Mouse (Mus musculus): ENCODE results near the gene Galntl5. TPM values are rescaled to one million over a fixed set of nuclear protein-coding genes. Genes with fewer than 3 reads are reported as not detected.

Gene Galntl5
- polyA plus RNA-seq, 1 experiment = not detected

- H3K4me1 ChIP-seq (ENCODE audit: control insufficient read depth, insufficient read depth, low read length) = no peaks in the 10 kb centered on the region
- no peak for TF ChIP-seq CTCF (IDR thresholded peaks at IDR 0.05; ENCODE audit: extremely low read depth, insufficient read depth, low read length)
- H3K27ac ChIP-seq (ENCODE audit: insufficient read depth, low read length) = no peak overlapping the region
- H3K4me3 ChIP-seq (ENCODE audit: insufficient read depth, low read length) = no peak overlapping the region
These were observed 87.1 kb downstream of the Galntl5 start for GRCm38 (mm10) chr5:25268258-25268888.

Other genes starting within 250 kb of the Galntl5 start
- 103 and 117 TPM in 2 replicates for gene Prkag2, start 80.8 kb upstream of the Galntl5 start, polyA plus RNA-seq (2012; rRNA removed)
- gene Galnt11, start 40.4 kb downstream of the Galntl5 start, polyA plus RNA-seq (2012; rRNA removed) = 44.5 and 44.6 TPM in 2 replicates
- gene E130116L18Rik, start 41.7 kb downstream of the Galntl5 start, polyA plus RNA-seq (2012; rRNA removed) = not detected in 2 replicates